Mouse (Mus musculus) mouse trophoblast stem cell (cell line): ENCODE results near the gene Sema4a.

Experiments used
- in situ Hi-C, 2 experiments: fragments of 300-500 bp; cut with MseI, MboI; formaldehyde crosslinking; loops; 2 replicates in 1 of 2; 3 replicates in 1 of 2; pipeline ENCODE4 v1.15.1; 2025

Sema4a gene

DNA sequence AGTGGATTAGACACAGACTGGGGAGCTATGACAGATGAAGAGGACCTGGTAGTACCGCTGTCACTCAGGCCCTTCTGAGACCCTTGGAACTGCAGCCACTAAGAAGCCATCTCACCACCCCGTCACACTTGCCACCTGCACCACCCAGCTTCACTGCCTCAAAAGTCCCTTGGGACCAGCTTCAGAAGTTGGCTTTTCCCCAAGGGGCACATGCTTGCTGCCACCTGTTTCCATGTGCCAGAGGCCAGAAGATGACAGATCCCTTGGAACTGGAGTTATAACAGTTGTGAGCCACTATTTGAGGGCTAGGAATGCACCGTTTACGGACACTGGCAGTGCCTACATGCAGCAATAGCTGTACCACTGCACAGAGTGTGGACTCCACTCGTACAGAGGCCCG, 65.7 kb downstream of the Sema4a start:
- in situ Hi-C loops: no loop called here

GRCm38 (mm10) chr3:88393776-88394375, 67.1 kb downstream of the Sema4a start:
- in situ Hi-C loops: no loop called here
